In the genomic region with DNA sequence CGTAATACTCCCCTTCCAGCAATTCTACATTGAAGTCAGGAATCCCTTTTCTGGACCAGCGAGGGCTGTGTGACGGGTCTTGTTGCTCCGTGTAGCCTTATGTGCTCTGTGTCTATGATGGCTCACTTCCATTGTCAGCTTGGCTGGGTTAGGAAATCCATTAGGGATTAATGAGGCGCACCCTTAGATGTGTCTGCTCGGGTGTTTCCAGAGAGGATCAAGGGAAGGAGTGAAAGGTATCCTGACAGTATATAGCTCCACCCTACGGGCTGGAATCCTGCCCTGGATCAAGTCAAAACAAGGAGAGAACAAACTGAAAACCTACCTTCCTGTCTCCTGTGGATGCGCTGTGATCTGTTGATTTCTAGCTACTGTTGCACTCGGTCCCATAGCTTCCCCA, we compare ENCODE assay signal across 17 mouse cellular contexts.
"Had no signal": no experiment of that assay in that cellular context is flagged by ENCODE, and none has a peak within 500 bp of the region (broad histone marks: within the 10 kb centered on the region; RNA-seq: fewer than 3 reads in every experiment).

No protein-coding gene starts in this region.

- H3K27ac ChIP-seq: lung, embryonic 15.5 days; macrophage; midbrain, embryonic 12.5 days; neural tube, embryonic 12.5 days; stomach, embryonic 15.5 days; stomach, postnatal 0 days had no signal

- DNase-seq: liver, postnatal 0 days; lung, adult 2 months; lung, postnatal 14 days; lung, postnatal 36 days; midbrain, embryonic 14.5 days; right cerebral cortex, postnatal 14 days; thymus, adult 2 months; thymus, postnatal 25 days; thymus, postnatal 4 days had no signal

- H3K36me3 ChIP-seq: lung, embryonic 15.5 days; midbrain, embryonic 12.5 days; neural tube, embryonic 12.5 days; stomach, embryonic 15.5 days had no signal

- H3K9ac ChIP-seq: liver, postnatal 0 days; lung, embryonic 15.5 days; midbrain, embryonic 12.5 days; neural tube, embryonic 12.5 days; stomach, embryonic 15.5 days had no signal

- H3K9me3 ChIP-seq: lung, embryonic 15.5 days; midbrain, embryonic 12.5 days; neural tube, embryonic 12.5 days; stomach, embryonic 15.5 days had no signal

- H3K4me1 ChIP-seq: lung, embryonic 15.5 days; megakaryocyte, embryonic 14.5 days; midbrain, embryonic 12.5 days; neural tube, embryonic 12.5 days; stomach, embryonic 15.5 days had no signal

- H3K4me2 ChIP-seq: lung, embryonic 15.5 days; midbrain, embryonic 12.5 days; neural tube, embryonic 12.5 days; stomach, embryonic 15.5 days had no signal

- H3K27me3 ChIP-seq: lung, embryonic 15.5 days; midbrain, embryonic 12.5 days; neural tube, embryonic 12.5 days; stomach, embryonic 15.5 days had no signal

- ATAC-seq: liver, postnatal 0 days; lung, postnatal 0 days had no signal

- H3K4me3 ChIP-seq: lung, embryonic 15.5 days; megakaryocyte, embryonic 14.5 days; midbrain, embryonic 12.5 days; neural tube, embryonic 12.5 days; stomach, embryonic 15.5 days had no signal
